Mouse (Mus musculus): Measurements from ENCODE around the gene Arglu1. TPM values are rescaled to one million over a fixed set of nuclear protein-coding genes. Genes with fewer than 3 reads are reported as not detected.

Arglu1 gene
- polyA plus RNA-seq, 1 experiment from 2014 or later, result 175 TPM

DNA sequence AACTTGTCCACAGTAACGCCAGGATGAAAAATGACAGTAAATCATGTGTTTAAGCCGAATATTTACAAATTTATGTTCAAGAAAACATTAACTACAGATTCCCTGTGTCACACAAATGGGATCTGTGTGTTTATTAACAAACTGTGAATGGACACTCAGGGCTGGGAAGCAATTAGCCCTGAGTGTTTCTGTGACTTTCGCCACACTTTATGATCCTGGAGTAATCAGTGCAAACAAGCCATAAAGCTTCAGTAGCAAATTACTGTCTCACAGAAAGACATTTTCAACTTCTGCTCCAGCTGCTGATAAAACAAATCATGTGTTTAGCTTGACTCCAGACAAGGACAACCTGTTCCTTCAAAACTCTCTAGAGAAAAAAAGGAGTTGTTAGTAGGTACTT, 7.6 kb downstream of the Arglu1 start:
- peaks cover 23% of the 10 kb centered on the region for H3K4me1 ChIP-seq
- no peak for DNase-seq (ENCODE audit: low spot score)
- H3K36me3 ChIP-seq, result peaks cover 61% of the 10 kb centered on the region
- no peak overlapping the region for H3K27ac ChIP-seq
- 75% methylated on average over 3 of the region's 3 CpGs for WGBS
- H3K4me3 ChIP-seq, result no peak overlapping the region
- no peaks in the 10 kb centered on the region for H3K9me3 ChIP-seq (replicated peaks)
- H3K27me3 ChIP-seq (ENCODE audit: low read depth, poor library complexity, severe bottlenecking), result no peaks in the 10 kb centered on the region

DNA sequence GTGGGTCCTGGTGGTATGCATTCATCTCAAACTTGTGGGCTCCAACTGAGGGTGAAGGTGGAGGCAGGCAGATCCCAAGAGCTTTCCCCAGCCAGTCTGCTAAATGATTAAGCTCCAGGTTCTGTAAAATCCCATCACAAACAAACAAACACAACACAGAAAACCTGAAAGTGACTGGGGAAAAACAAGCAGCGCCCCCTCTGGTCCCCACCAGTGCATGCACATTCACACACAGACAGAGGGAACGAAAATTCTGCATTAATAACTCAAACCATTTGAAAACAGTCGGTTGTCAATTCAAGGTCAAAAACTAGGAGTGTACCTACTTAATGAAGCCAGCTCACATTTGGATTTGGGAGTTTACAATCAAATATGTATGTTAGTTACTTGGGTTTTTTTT, 12.1 kb downstream of the Arglu1 start:
- 92% methylated on average over 3 of the region's 3 CpGs for WGBS
- no peaks in the 10 kb centered on the region for H3K4me1 ChIP-seq
- H3K27ac ChIP-seq, result no peak overlapping the region
- H3K27me3 ChIP-seq (ENCODE audit: low read depth, poor library complexity, severe bottlenecking), result no peaks in the 10 kb centered on the region
- H3K4me3 ChIP-seq, result no peak overlapping the region
- H3K9me3 ChIP-seq (replicated peaks), result no peaks in the 10 kb centered on the region
- peaks cover 99% of the 10 kb centered on the region for H3K36me3 ChIP-seq
- no peak for DNase-seq (ENCODE audit: low spot score)

DNA sequence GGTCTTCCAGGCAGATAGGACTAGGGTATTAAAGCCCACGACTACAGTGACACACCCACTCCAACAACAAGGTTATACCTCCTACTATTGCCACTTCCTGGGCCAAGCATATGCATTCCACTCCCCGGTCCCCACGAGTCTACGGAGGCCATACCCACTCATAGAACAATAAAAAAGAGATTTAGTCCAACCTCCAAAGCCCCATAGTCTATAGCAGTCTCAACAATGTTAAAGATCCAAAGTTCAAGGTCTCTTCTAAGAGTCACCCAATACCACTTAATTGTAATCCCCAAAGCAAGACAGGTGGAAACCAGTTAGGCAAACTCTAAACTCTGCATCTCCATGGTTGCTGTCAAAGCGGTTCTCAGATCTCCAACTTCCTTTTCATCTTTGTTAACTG, 15.5 kb downstream of the Arglu1 start:
- no peak for DNase-seq (ENCODE audit: low spot score)
- no peaks in the 10 kb centered on the region for H3K9me3 ChIP-seq (replicated peaks)
- peaks cover 97% of the 10 kb centered on the region for H3K36me3 ChIP-seq
- H3K4me3 ChIP-seq, result no peak overlapping the region
- H3K27me3 ChIP-seq (ENCODE audit: low read depth, poor library complexity, severe bottlenecking), result no peaks in the 10 kb centered on the region
- H3K27ac ChIP-seq, result no peak overlapping the region
- 87% methylated on average over 5 of the region's 5 CpGs for WGBS
- no peaks in the 10 kb centered on the region for H3K4me1 ChIP-seq

DNA sequence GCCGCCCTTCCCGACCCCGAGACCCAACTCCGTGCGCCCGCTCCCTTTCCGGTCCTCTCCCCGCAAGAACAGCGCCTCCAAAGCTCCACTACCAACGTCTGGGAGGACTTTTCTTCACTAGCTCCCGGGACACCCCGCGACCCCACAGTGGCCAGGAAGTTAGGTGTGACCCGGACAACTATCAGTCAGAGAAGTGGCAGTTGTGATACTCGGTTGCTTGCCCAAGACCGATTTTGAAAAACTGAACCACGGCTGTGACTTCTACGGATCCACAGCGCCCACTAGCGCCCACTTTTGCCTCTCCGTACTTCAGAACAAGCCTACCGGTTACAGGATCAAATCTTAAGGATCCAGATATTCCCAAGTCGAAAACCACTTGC, 28.6 kb downstream of the Arglu1 start:
- Histone ChIP-seq H3K36me3 (peaks cover 29% of the 10 kb centered on the region), H3K4me1 (peaks cover 38% of the 10 kb centered on the region), H3K27me3 (ENCODE audit: low read depth, poor library complexity, severe bottlenecking) (no peaks in the 10 kb centered on the region), H3K9me3 (replicated peaks) (no peaks in the 10 kb centered on the region), H3K4me3 (peak overlapping the region; percentile 95), H3K27ac (peak overlapping the region; percentile 97)
- peak; percentile 93 for DNase-seq (ENCODE audit: low spot score)
- under 1% methylated on average over 23 of the region's 23 CpGs for WGBS

DNA sequence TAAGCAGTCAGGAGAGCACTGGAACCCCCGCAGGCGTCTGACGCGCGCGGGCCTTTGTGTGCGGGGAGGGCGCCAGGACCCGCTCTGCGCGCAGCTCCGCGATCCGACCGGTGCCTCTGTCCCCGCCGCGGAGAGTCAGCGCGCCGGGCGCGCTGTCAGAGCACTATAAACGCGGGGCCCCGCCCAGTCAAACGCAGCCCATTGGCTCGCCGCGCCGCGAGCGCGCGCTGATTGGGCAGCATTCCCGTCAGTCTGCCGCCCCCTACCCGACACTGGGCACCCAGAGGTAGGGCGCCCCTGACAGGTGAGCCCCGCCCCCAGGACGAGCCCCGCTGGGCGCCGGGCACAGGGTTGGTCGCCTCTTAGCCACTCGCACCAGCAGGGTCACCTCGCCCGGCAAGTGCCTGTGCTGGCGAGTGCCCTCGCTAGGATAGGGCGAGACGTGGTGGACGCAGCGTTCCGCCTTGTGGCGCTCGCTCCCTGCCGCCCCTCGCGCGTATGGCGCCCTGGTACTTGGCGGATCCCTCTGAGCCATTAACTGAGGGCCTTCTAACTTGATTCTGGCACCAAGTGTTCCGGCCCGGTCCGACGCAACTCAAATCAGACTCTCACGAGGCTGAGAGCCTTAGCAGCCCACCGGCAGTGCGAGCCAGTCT, 29.1 kb downstream of the Arglu1 start, which contains the start of gene Efnb2:
Efnb2 (minus strand) TSS at position 140 of the 656 bp plus-strand sequence.
- H3K4me1 ChIP-seq, result peaks cover 44% of the 10 kb centered on the region
- no peaks in the 10 kb centered on the region for H3K9me3 ChIP-seq (replicated peaks)
- H3K36me3 ChIP-seq, result peaks cover 24% of the 10 kb centered on the region
- peak within 1 kb of the TSS; percentile 97 for H3K27ac ChIP-seq
- no peaks in the 10 kb centered on the region for H3K27me3 ChIP-seq (ENCODE audit: low read depth, poor library complexity, severe bottlenecking)
- DNase-seq (ENCODE audit: low spot score), result peak; percentile 97
- WGBS, result under 1% methylated on average over 70 of the region's 70 CpGs
- peak within 1 kb of the TSS; percentile 95 for H3K4me3 ChIP-seq

DNA sequence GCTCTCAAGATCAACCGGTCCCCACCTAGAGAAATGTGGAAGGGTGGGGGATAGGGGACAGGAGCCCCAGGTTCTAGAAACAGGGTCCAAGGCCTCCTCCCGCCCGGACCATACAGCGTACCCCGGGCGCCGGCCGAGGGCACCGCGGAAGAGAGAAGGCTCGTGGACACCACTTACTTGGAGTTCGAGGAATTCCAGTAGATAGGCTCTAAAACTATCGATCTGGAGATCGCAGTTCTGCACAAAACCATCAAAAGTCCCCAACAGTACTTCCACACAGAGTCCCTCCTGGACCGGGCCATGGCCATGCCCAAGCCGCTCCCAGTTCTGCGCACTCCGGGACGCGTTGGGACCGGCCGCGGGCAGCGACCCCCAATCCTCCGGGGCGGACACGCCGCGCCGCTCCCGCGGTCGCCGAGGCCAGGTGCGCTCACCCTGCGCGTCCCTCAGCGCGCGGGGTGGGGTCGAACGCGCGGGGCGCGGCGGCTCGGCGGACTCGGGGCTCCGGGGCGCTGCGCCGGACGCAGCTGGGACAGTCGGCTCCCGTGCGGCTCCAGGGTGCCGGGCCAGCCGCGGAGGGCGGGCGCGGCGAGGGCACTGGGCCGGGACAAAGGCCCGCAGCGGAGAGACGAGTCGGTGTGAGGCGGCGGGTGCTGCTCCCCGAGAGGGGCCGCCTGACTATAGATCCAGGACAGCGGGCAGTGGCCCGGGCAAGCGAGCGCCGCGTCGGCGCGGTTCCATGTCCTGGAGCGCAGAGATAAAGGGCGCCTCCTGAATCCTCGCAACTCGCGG, 29.8 kb downstream of the Arglu1 start:
- Histone ChIP-seq H3K27ac (peak overlapping the region; percentile 97), H3K9me3 (replicated peaks) (no peaks in the 10 kb centered on the region), H3K4me3 (peak overlapping the region; percentile 95), H3K4me1 (peaks cover 51% of the 10 kb centered on the region), H3K27me3 (ENCODE audit: low read depth, poor library complexity, severe bottlenecking) (no peaks in the 10 kb centered on the region), H3K36me3 (peaks cover 16% of the 10 kb centered on the region)
- under 1% methylated on average over 88 of the region's 88 CpGs for WGBS
- DNase-seq (ENCODE audit: low spot score), result no peak

DNA sequence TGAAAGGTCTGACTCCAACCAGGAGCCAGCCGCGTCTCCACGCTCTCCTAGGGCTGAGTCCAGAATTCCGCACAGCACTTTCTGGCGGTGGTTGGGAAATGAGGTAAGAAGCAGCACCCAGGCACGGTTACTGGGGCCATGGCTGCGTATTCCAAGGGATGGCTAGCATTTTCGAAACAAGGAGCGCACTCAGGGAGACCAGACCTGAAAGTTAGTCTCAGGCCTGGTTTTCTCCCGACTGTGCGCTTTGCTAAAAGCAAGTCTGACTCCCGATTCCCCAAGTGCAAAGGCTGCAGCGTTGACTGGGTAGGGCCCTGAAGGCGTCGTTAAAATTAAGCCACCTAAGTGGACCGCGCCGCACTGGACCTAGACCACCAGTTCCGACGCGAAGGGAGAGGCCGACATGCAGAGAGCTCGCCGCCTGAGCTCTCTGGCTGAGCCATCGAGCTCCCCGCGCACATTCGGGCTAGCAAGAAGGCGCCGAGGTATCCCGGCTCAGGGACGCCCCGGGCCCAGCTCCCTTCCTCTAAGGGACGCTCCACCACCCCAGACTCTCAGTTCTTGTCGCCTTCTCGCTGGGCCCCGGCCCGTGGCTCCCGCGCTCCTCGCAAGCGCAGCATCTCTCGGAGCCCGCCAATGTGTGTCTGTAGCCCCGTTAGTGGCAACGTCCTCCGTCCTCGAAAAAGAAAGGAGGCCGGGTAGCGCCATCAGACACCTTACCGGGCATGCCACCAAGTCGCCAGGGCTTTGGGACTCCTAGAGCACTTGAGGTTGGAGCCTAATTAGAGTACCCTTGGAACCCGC, 30.6 kb downstream of the Arglu1 start:
- peaks cover 11% of the 10 kb centered on the region for H3K36me3 ChIP-seq
- peak; percentile 74 for DNase-seq (ENCODE audit: low spot score)
- H3K9me3 ChIP-seq (replicated peaks), result no peaks in the 10 kb centered on the region
- H3K27me3 ChIP-seq (ENCODE audit: low read depth, poor library complexity, severe bottlenecking), result no peaks in the 10 kb centered on the region
- peak overlapping the region; percentile 97 for H3K27ac ChIP-seq
- under 1% methylated on average over 53 of the region's 53 CpGs for WGBS
- peaks cover 58% of the 10 kb centered on the region for H3K4me1 ChIP-seq
- H3K4me3 ChIP-seq, result peak overlapping the region; percentile 95

DNA sequence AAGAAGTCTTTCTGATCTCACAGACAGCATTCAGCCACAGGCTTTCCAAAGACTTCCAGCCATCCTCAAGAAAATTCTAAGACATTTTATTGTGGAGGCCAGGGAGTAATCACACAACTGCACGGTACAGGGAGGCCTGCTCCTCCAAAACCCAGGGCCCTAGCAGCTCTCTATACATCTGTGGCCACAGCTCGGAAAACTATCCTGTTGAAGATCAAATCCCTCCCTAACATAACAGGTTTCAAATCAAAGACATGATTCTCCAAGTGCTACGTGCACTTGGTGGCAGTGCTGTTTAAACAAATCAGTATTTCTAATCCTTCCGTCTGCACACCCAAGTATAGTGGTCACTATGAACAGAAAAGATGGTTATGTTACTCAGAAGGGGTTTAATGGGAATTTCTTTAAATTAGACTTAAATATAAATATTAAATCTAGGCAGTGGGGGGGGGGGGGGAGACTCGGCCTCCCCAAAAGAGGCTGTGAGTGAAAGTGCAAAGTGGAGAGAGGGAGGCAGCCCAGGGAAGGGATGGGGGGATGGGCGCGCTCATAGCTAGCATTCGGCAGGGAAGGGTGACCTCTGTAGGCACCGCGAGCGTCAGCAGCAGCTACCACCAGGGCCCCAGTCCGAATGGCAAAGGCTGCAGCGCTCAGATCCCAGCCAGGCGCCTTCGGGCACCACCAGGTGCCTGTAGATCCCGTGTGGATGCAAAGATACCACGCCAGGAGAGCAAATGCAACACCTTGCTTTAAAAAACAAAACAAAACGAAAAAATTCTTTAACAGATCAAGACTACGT, 31.7 kb downstream of the Arglu1 start:
- Histone ChIP-seq H3K4me3 (peak overlapping the region; percentile 95), H3K27me3 (ENCODE audit: low read depth, poor library complexity, severe bottlenecking) (no peaks in the 10 kb centered on the region), H3K36me3 (0 out of 2 replicates have a peak, but pooled peaks cover 2% of the 10 kb centered on the region), H3K9me3 (replicated peaks) (no peaks in the 10 kb centered on the region), H3K27ac (peak overlapping the region; percentile 97), H3K4me1 (peaks cover 69% of the 10 kb centered on the region)
- peak; percentile 90 for DNase-seq (ENCODE audit: low spot score)
- 5% methylated on average over 19 of the region's 19 CpGs for WGBS

DNA sequence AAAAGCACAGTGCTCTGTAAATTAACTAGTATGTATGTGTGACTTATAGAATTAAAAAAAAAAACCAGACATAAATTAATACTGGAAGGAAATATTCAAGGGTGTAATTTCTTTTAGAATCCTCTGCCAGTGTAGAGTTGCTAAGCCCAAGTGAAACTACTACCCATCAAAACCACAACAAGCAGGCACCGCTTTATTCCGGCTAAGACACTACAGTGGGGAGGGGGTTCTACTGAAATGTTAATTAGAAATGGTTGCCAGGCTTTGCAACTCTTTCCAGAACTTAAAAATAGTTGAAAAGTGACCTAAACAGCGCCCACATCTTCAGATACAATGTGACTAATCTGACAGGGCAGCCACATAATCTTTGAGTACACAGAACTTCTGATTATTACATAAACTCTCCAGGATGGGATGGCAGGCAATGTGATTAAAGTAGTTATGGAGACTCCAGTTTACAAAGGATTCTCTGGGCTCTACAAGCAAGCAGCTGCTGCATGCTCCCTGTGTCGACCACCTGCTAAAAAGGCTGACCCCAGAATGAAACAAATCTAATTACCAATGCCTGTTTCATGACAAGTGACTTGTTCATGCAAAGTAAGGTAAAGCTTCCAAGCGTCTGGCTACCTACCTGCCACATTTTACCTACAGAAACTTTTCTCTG, 32.5 kb downstream of the Arglu1 start:
- peak overlapping the region; percentile 97 for H3K27ac ChIP-seq
- no peaks in the 10 kb centered on the region for H3K9me3 ChIP-seq (replicated peaks)
- no peaks in the 10 kb centered on the region for H3K27me3 ChIP-seq (ENCODE audit: low read depth, poor library complexity, severe bottlenecking)
- peak overlapping the region; percentile 95 for H3K4me3 ChIP-seq
- 37% methylated on average over 5 of the region's 5 CpGs for WGBS
- no peak for DNase-seq (ENCODE audit: low spot score)
- H3K36me3 ChIP-seq, result no peaks in the 10 kb centered on the region
- H3K4me1 ChIP-seq, result peaks cover 72% of the 10 kb centered on the region

DNA sequence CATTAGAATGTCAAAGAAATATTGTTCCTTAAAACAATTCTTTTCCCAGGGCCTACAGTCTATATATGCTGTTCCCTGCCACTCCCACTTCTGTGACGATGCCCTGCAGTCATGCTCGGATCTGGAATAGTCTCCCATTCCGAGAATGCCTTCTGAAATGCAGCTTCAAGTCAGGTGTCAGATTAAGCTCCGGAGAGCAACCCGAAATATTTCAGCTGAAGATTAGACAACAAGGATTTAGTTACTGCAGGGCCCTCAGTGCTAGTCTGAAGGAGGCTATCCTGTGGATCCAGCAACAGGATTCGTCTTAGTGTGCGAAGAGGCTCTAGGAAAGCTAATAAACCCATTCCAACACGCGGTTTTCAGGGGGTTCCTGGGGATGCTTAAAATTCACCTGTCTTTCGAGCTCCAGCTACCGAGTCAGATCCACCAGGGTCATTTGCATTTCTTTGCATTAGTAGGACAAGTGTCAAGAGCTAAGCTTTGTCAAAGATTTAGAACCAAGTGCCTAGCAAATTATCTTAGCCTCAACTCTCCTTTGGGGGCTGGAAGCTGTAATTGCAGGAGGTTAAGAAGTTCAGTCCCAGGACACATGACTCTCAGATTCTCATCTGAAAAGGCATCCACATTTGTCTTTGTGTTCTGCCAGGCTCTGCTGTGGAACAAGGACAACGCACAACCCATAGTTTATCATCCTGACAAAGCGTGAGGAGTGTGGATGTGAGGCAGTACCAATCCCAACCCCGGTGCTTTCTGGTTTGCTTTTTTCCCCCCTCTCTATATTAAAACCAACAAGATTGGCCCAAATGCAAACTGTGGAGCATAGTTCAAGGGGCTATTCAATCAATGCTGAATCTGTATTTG, 33.5 kb downstream of the Arglu1 start:
- H3K27ac ChIP-seq, result 0 out of 2 replicates have a peak overlapping the region, but pooled peaks have one; percentile 14

More for the DNA sequence above, 33.5 kb downstream of the Arglu1 start:
- 11% methylated on average over 14 of the region's 14 CpGs for WGBS
- H3K9me3 ChIP-seq (replicated peaks), result no peaks in the 10 kb centered on the region
- H3K4me1 ChIP-seq, result peaks cover 77% of the 10 kb centered on the region
- H3K4me3 ChIP-seq, result peak overlapping the region; percentile 95
- peaks cover 4% of the 10 kb centered on the region for H3K36me3 ChIP-seq
- no peak for DNase-seq (ENCODE audit: low spot score)
- no peaks in the 10 kb centered on the region for H3K27me3 ChIP-seq (ENCODE audit: low read depth, poor library complexity, severe bottlenecking)
